Mouse (Mus musculus) adrenal gland, postnatal 25 days (tissue): Measurements from ENCODE around the gene Pcx. TPM values are rescaled to one million over a fixed set of nuclear protein-coding genes. Genes with fewer than 3 reads are reported as not detected.
"Not testable (repeated sequence)": the region's sequence is repeated elsewhere in the genome, so short reads cannot be mapped to it uniquely, and the experiment has no call there.

ENCODE experiments used
- DNase-seq: peaks from one replicate; pipeline ENCODE4 v3.0.0; 2021; ENCODE audit warnings: mixed read lengths
- total RNA-seq: library from RNA; stranded (reverse); gene quantifications from 2 replicates; pipeline ENCODE4 v1.2.3, GENCODE M21; 2021

The Pcx gene
- total RNA-seq, 1 experiment from 2014 or later = 620 TPM

DNA sequence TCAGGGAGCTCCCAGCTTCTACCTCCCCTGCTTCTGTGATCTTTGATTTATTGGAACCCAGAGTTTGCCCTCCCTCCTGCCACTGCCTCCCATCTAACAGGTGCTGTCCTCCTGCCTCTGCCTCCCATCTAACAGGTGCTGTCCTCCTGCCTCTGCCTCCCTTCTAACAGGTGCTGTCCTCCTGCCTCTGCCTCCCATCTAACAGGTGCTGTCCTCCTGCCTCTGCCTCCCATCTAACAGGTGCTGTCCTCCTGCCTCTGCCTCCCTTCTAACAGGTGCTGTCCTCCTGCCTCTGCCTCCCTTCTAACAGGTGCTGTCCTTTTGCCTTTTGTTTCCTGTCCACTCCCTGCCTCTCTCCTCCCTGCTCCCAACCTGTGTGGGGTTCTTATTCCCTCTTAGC is 76.5 kb downstream of the Pcx start:
- DNase-seq = not testable (repeated sequence)

DNA sequence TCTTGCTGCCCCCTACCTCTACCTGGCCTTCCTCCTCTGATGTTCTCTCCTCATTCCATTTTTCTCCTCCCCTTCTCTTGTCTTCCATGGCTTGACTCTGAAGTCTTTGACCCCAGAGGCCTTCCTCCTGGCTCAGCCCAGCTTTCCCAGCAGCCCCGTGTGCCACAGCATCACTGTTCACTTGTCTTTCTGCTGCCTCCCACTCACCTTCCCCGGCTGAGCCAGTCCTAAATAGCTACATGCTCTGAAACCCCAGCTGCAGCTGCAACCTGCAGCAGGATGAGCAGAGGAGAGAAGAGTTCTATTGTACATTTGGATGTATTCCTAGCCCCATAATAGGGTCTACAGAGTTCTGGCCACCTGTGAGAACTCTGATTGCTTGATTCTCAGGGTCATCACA is 77.2 kb downstream of the Pcx start:
- no peak for DNase-seq

DNA sequence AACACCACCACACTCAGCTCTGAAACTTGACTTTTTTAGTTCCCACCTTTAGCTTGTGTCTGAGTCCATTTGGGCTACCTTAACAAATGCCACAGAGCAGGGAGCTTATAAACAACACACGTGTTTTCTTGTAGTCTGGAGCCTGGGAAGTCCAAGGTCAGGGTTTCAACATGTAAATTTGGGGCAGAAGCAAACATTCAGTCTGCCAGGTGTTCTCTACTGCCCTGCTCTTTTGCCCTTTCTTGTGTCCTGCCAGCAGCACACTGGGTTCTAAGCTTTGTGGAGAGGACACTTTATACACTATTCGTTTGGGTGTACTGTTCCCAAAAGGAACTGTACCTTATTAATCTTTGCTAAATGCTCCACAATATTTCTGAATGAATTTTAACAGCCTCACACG is 78.2 kb downstream of the Pcx start:
- DNase-seq = no peak

DNA sequence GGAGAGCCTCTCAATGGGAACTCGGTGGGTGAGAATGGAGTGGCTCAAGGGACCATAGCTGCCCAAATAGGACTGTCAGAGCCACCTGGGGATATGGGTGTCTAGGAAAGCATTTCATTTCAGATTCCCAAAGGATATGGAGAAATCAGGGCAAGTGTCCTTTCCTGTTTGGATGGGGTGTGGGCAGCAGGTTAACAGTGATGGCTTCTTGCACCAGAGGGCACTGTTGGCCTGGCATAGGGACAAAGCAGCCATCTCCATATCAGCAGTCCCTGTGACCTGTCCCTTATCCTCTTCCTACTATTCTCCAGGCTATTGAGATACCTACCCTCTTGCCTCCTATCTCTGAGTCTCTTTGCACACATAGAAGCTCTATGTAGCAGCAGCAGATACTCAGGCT is 78.8 kb downstream of the Pcx start:
- DNase-seq = no peak

DNA sequence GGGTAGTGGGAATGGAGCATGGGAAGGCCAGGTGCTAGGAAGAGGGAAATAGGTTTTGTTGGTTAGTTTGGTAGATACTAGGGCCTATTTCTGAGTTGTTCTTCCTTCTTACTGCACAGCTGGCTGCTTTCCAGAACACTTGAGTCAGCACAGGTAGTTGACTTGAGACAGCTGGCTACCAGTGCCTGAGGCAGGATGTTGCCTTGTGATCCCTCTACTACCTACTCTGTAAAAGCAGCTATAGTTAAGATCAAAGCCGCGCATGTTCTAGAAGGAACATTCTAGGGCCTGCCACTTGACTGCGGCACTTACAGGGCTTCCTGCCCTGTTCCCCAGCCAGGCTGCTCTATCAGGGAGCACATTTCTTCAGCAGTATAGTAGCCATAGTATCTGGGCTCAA is 79.8 kb downstream of the Pcx start:
- no peak for DNase-seq

DNA sequence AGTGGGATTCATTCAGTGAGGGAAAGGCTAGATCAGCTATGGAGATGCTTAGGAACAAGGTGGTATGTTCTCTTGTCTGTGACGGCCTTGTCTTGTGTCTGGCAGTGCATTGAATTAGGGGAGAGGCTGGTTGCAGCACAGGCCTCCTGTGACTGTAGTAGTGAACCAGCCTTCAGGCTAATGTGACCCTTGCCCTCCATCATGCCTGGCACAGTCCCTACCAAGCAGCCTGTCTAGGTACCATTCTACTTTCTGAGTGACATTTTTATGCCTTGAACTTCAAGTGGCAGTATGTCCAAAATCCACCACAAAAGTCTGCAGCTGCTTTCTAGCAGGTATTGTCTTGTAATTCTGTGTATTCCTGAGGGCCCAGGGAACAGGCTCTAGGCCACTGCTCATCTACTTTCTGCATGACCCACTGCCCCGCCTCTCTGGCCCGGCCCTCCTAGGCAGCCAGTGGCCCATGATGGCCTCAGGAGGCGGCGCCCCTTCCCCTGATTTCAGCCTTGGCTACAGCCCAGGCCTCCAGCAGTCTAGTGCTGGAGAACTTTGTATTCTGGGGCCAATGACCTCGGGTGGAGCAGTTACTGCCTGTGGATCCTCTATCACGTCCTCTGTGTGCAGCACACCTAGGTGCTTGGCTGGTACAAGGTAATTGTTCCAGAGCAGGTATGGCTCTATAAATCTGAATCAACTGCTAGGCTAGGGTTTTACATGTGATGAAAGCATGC is 83.7 kb downstream of the Pcx start:
- DNase-seq = no peak

DNA sequence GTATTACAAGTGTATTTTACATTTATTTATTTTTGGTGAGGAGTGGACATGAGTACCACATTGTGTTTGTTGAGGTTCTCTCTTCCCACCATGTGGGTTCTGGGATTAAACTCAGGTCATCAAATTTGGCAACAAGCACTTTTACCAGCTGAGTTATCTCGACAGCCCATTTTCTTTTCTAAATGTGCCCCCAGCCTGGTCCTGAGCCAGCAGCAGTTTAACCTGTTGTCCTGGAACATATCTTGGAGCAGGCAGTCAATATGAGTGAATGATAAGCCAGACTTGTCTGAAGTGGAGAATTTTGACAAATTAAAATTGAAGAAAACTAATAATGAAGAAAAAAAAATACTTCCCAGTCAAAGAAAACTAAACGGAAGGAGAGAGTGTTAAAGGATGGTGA is 85.8 kb downstream of the Pcx start:
- no peak for DNase-seq

DNA sequence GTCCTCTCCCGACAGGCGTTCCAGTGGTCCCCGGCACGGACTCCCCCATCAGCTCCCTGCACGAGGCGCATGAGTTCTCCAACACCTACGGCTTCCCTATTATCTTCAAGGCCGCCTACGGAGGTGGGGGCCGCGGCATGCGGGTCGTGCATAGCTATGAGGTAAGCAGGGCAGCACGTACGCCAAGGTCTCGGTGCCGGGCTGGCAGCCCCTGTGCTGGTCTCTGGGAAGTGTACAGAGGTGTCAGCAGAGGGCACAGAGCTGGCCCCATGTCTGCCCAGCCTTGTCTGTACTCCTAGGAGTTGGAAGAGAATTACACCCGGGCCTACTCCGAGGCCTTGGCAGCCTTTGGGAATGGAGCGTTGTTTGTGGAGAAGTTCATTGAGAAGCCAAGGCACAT is 92.2 kb downstream of the Pcx start:
- no peak for DNase-seq

DNA sequence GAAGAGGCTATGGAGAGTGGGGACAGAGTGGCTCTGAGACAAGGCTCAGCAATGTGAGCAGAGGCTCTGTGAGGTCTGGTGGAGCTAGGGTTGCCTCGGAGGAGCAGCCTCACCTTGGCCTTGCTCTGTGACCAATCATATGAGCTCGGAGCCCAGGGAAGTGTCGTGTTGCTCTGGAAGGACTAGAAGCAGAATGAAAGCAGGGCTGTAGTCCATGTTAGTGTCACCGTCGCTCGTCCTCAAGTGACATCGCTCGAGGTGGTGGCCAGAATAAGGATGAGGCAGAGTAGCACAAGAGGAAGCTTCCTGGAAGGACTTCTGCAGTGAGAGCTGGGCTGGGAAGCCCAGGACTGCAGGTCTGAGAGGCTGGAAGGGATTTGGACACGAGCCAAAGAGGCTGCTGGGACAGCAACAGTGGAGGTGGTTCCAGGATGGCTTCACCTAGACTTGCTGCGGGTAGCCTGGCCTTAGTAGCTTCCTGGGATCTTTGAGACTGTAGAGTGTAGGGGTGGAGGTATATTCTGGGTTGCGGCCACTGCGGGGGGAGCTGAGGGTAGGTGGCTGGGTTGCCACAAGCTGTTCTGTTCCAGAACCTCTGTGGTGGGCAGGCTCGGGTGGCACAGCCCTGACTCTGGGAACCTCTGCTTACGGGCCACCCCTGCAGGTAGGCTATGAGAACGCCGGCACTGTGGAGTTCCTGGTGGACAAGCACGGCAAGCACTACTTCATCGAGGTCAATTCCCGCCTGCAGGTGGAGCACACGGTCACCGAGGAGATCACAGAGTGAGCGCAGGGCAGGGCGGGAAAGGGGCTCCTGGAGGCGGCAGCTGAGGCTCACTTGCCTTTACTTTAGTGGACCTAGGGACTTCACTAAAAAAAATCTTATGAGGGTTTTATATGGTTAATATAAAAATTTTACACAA is 93.8 kb downstream of the Pcx start:
- DNase-seq = no peak

DNA sequence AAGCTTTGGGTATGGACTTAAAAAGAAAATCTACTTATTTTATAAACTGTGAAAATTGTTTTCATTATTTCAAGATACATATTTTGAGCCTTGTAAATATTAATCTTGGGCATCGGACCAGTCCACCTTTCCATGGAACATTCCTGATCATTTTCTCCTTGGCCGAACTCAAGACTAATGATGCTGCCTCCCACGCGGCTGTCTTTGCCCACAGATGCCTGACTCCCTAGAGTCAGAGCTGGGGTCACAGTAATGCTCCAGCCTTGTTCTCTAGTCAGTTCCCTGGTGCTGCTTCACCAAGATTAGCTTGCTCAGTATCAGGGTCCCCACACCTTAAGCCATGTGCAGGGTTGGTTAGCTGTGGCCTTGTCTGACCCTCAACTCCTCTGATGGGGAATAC is 95.4 kb downstream of the Pcx start:
- DNase-seq = no peak

DNA sequence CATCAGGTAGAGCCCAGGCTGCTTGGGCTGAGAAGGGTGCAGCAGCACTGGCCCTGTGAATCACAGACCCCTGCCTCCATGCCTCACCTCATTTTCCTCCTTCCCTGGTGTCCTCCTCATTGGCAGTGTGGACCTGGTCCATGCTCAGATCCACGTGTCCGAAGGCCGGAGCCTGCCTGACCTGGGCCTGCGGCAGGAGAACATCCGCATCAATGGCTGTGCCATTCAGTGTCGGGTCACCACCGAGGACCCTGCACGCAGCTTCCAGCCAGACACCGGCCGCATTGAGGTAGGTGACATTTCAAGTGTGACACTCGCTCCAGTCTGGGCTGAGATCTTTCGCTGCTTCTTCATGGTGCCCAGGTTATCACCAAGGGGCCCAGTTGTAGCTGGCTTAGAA is 97.1 kb downstream of the Pcx start:
- DNase-seq = no peak

DNA sequence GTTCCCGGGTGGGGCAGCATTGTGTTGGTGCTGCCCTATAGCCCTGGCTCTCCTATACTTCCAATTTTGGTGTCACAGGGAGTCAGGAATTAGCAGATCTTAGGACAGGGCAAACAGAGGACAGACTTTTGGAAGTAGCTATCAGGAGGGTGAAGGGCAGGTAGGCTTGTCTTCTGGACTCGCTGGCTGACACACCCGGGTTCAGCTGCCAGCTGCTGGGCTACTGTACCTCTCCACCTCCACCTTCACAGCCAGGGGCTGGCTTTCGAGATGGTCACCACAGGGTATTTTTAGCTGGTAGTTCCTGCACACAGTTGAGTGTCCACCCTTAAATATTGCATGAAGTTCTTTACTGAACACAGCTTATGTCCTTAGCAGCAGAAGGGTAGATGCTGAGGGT is 98.2 kb downstream of the Pcx start:
- no peak for DNase-seq

DNA sequence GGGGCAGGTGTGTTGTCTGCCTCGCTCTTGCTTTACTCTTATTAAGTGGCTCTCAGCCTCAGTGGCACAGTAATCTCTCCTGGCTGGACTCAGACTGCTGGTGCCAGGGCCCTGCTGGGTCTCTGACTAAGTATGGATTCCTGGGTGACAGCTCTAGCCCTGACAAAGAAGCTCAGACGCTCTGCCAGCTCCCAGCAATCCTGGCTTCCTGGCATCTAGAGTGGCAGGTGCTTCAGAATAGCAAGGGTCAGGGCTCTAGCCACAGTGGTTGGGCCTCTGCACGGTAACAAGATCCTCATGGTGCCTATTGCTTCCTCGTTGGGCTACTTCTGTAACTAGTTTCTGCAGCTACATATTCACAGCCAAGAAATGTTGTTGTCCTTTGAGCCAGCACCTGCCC is 99.8 kb downstream of the Pcx start:
- DNase-seq = no peak

DNA sequence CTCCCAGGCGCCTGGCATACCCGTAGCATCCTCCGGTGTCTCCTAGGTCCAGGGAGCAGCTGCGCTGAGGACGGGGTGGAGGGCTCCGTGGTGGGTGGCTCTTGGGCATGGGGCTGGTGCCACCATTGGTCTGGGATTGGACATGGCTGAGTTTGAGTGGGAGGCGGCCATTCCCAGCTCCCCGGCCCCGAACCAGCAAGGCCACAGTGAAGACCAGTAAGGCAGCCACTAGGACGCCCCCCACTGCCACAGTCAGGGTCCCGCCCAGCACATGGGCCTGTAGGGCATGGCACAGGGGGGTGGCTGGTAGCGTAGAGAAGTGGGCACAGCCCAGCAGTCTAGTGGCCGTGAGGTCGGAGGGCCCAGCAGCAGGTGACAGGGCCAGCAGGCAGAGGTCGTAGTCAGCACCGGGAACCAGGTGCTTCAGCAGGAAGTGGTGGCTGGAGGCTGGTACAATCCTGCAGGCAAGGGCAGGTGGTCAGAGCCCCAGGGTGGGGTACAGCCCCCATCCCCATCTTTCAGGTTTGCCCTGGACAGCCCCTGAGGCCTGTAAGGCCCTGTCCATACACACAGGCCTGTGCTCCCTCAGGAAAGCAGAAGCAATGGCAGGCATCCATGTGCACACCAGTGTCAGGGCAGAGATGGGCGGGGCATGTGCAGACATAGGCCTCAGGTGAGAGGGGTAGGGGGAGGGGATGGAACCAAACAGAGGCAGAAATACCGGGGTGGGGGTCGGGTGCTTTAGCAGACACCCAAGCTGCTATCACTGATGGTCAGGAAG is 102.1 kb downstream of the Pcx start:
- no peak for DNase-seq

DNA sequence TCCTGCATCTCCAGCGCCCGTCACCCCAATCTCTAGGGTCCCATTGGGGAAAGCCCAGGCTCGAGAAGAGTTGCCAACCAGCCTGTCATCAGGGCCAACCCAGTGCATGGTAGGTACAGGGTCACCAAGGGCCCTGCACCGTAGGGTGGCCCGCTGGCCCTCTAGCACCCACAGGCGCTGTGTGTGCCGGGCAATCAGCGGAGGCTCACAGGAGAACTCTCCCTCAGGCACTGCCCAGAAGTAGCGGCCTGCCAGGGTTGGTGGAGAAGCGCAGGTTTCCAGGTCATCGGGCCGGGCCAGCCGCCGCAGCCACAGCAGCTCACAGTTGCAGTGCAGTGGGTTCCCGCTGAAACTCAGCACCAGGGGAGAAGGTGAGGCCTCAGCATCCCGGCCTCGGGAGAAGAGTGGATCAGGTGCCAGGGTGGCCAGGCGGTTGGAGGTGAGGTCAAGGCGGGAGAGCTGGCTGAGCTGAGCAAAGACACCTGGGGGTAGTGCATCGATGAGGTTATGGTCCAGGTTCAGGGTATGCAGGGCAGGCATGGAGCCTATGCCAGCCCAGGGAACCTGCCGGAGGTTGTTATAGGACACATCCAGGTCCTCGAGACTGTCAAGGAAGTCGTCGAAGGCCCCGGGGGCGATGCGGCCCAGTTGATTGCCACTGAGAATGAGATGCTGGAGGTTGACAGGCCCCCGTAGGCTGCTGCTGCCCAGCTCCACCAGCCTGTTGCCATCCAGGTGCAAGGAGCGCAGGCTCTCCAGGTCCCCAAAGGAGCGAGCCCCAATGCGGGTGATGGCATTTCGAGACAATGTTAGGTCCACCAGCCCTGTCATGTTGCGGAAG is 103.4 kb downstream of the Pcx start:
- no peak for DNase-seq

DNA sequence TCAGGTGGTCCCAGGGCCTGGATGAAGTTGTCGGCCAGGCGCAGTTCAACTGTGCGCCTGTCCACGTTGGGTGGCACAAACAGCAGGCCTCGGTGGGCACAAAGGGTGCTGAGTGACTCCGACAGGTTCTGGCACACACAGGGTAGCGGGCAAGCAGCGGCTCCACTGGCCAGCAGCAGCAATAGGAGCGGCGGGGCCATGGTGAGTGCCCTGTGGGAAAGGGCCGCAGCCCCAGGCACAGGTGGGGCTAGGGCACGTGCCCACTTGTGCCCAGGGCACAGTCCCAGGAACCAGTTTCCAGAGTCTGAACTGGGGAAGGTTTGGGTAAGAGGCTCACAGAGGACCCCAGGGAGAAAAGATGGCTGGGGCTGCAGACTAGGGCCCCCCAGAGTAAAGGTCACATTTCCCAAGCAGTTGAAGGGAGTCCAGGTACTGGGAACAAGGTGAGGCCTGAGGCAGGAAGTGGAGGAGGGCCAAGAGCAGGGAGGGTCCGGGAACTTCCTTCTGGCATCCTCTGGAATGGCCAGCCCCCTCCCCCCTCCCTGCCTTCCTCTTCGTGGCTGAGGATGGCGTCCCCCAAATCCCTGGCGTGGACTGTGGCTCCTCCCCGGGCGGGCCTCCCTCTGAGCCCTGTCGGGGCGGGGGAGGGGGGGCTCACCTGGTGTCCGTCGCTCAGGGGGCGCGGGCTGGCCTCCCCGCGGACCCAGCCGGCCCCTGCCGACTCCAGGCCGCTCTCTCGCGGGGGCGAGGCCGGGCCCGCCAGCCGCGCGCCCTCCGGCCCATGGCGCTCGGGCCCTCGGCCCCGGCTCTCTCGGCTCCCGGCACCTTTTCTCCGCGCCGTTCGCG is 104.3 kb downstream of the Pcx start:
- no peak for DNase-seq

DNA sequence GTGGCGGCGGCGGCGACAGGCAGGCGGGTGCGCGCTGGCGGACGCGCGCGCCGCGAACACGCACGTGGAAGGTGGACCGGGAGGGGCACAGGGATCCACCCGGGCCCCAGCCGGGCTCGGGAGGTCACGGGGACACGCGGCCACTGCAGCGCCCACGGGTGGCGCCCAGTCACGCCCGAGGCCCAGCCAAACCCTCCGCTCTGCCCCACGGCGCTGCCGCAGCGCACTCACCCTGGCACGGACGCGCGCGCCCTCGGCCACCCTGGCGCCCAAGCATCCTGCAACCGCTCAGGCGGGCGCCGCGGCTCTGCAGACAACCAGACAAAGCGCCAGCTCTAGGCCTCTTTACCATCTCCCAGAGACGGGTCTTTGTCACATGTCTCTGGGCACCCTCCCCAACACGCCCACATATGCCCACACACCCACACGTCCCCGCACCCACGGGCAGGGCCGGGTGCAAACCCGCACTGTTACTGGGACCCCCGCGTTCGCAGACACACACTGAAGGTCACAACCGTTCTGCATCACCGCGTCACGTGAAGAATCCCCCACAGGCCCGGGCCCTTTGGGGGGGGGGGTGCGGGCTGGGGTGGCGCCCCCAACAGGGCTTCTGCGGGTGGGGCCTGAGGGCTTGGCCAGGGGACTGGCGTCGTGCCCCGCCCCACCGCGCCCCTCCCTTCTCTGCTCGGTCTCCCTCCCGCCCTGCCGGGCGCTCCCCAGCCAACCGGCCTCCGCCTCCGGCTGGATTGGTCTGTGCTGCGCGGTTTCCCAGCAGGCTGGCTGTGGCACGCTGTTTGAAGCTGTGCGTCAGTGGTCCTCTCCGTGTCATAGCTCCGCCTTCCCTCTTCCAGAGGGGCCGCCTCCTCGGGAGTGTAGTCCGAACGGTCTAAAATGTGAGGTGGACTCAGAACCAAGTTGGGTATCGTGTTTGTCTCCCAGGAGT is 105.2 kb downstream of the Pcx start, which contains the start of gene Lrfn4:
Lrfn4 (minus strand) TSS at position 517 of the 943 bp plus-strand sequence.
- DNase-seq = peak; percentile 85

DNA sequence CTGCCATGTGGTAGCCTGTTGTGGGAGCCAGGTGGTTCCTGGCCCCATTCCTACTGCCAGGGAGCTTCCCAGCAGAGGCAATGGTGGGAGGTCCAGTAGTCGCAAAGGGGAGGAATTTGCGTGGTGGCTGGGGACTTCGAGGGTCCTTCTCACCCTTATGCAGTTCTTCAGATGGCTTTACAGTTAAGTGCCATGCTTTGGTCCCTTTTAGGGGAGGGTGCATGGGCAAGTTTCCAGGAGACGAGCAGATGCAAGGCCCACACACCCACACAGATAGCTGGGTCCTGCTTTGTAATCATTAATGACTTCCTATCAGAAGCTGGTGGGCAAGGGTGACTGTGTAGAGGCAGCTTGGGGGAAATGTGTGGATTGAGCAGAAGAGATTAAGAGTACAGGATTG is 106.3 kb downstream of the Pcx start:
- no peak for DNase-seq

DNA sequence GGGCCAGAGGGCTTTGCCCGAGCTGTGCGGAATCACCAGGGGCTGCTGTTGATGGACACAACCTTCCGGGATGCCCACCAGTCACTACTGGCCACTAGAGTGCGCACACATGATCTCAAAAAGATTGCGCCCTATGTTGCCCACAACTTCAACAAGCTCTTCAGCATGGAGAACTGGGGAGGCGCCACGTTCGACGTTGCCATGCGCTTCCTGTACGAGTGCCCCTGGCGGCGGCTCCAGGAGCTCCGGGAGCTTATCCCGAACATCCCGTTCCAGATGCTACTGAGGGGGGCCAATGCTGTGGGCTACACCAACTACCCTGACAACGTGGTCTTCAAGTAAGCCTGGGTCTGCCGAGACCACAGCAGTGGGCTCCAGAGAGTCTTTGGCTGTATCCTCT is 107.9 kb downstream of the Pcx start:
- DNase-seq = no peak

DNA sequence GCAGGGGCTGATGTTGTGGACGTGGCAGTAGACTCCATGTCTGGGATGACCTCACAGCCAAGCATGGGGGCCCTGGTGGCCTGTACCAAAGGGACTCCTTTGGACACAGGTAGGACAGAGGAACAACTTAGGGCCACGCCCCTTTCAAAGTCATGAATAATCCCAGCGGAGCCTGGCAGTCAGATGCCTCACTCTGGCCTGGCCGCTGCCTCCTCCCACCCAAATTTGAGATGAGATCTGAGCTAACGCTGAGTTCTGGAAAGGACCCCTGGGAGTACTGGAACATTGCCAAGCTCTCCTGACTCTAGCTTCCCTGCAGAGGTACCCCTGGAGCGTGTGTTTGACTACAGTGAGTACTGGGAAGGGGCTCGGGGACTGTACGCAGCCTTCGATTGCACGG is 109.2 kb downstream of the Pcx start:
- DNase-seq = no peak
